ENCODE assay signal across 8 mouse cellular contexts in genomic region chr6:70714239-70714638, GRCm38 (mm10).
DNase-seq lines count a peak whose midpoint lies in the region; ATAC-seq and TF ChIP-seq lines count a peak whose summit lies in the region.

No protein-coding gene starts in this region.

- WGBS in intestine, postnatal 0 days, result 10% methylated on average over 6 of the region's 6 CpGs
- WGBS in midbrain, embryonic 10.5 days, result 18% methylated on average over 6 of the region's 6 CpGs

- H3K4me3 ChIP-seq in intestine, postnatal 0 days (ENCODE audit: low read depth, low read length), result no peak overlapping the region
- peak overlapping the region; percentile 36; the same call in 1 of the 2 replicates for H3K4me3 ChIP-seq in midbrain, embryonic 10.5 days

- H3K36me3 ChIP-seq in intestine, postnatal 0 days (ENCODE audit: control insufficient read depth, insufficient read depth), result no peaks in the 10 kb centered on the region
- H3K36me3 ChIP-seq in midbrain, embryonic 10.5 days, result no peaks in the 10 kb centered on the region

- intact Hi-C loops in left cerebral cortex, postnatal 25 days (cut with DNase I), result loop anchor here (1.0 to 10.0 kb wide), 3 partner anchors 38 to 1889 kb away; no protein-coding TSS in a partner anchor

- H3K4me2 ChIP-seq in intestine, postnatal 0 days (replicated peaks; ENCODE audit: low read depth), result peak overlapping the region; percentile 48

- peak; percentile 84 for TF ChIP-seq CTCF in intestine, postnatal 0 days (IDR thresholded peaks at IDR 0.05; ENCODE audit: low read depth)

- H3K27ac ChIP-seq in intestine, postnatal 0 days (ENCODE audit: low read depth, low read length), result no peak overlapping the region
- H3K27ac ChIP-seq in midbrain, embryonic 10.5 days (replicated peaks), result no peak overlapping the region

- H3K9ac ChIP-seq in intestine, postnatal 0 days (ENCODE audit: low read depth, low read length), result no peak overlapping the region

- peak; percentile 15 to 47 for DNase-seq in urinary bladder, adult 18-20 months (ENCODE audit: low spot score in 2 of 2)
- no peak for DNase-seq in urinary bladder, postnatal 4 days (ENCODE audit: low spot score in 2 of 2)
- peak; percentile 73 for DNase-seq in embryo, embryonic 11 days
- peak; percentile 13 for DNase-seq in gastrocnemius, postnatal 25 days
- peak; percentile 68 to 84 for DNase-seq in left cerebral cortex, postnatal 25 days (ENCODE audit: low spot score in 2 of 2)
- DNase-seq in midbrain, embryonic 10.5 days (ENCODE audit: low spot score), result peak; percentile 60
- DNase-seq in skeletal muscle tissue, adult 2 months (ENCODE audit: low read depth, low spot score), result peak; percentile 30

- ATAC-seq in intestine, postnatal 0 days, result no peak

- no peaks in the 10 kb centered on the region for H3K4me1 ChIP-seq in intestine, postnatal 0 days (replicated peaks; ENCODE audit: control insufficient read depth, insufficient read depth, low read length)
- peaks cover 6% of the 10 kb centered on the region; the same call in 1 of the 2 replicates for H3K4me1 ChIP-seq in midbrain, embryonic 10.5 days

- H3K9me3 ChIP-seq in intestine, postnatal 0 days (ENCODE audit: control insufficient read depth), result no peaks in the 10 kb centered on the region
- H3K9me3 ChIP-seq in midbrain, embryonic 10.5 days (replicated peaks), result no peaks in the 10 kb centered on the region

- H3K27me3 ChIP-seq in intestine, postnatal 0 days (replicated peaks; ENCODE audit: control insufficient read depth, insufficient read depth, low read length), result no peaks in the 10 kb centered on the region
- no peaks in the 10 kb centered on the region for H3K27me3 ChIP-seq in midbrain, embryonic 10.5 days (ENCODE audit: low read depth, poor library complexity, severe bottlenecking)

Comparison
In these comparisons a context has a peak if more than half of its experiments do, and no peak if none do; other contexts are left out.
1. DNase-seq: peak in urinary bladder, adult 18-20 months (2 of 2), embryo, embryonic 11 days (single experiment), gastrocnemius, postnatal 25 days (single experiment), left cerebral cortex, postnatal 25 days (2 of 2), midbrain, embryonic 10.5 days (single experiment) and skeletal muscle tissue, adult 2 months (single experiment); none in urinary bladder, postnatal 4 days (0 of 2).